Mouse (Mus musculus) hindbrain, embryonic 13.5 days (tissue): ENCODE results near the gene Nbeal2. TPM values are rescaled to one million over a fixed set of nuclear protein-coding genes. Genes with fewer than 3 reads are reported as not detected.

ENCODE experiments used
- ATAC-seq: fragments of 200-750 bp; cut with Nextera tagmentation; 2 replicates; pipeline ENCODE4 v1.8.0; 2017; ENCODE audit warnings: moderate TSS enrichment; ENCODE audit not compliant: low FRiP score
- H3K27ac ChIP-seq: fragments of 300-500 bp; sonication (generic); 2 replicates; pipeline ENCODE4 v1.5.1; 2015; ENCODE audit warnings: inconsistent platforms, mild to moderate bottlenecking, moderate library complexity
- H3K27me3 ChIP-seq: fragments of 300-500 bp; sonication (generic); 2 replicates; pipeline ENCODE4 v1.6.1; 2015; ENCODE audit warnings: mild to moderate bottlenecking, inconsistent platforms
- H3K36me3 ChIP-seq: fragments of 300-500 bp; sonication (generic); 2 replicates; pipeline ENCODE4 v1.6.1; 2015; ENCODE audit warnings: mild to moderate bottlenecking, inconsistent platforms
- H3K4me1 ChIP-seq: fragments of 300-500 bp; sonication (generic); replicated peaks from 2 replicates; pipeline ENCODE4 v1.6.1; 2015; ENCODE audit warnings: inconsistent platforms
- H3K4me2 ChIP-seq: fragments of 300-500 bp; sonication (generic); 2 replicates; pipeline ENCODE4 v1.6.1; 2015; ENCODE audit warnings: inconsistent platforms, mild to moderate bottlenecking, moderate library complexity
- H3K4me3 ChIP-seq: fragments of 300-500 bp; sonication (generic); 2 replicates; pipeline ENCODE4 v1.5.1; 2015; ENCODE audit warnings: mild to moderate bottlenecking, inconsistent platforms
- H3K9ac ChIP-seq: fragments of 300-500 bp; sonication (generic); 2 replicates; pipeline ENCODE4 v1.6.1; 2015; ENCODE audit warnings: mild to moderate bottlenecking, inconsistent platforms
- H3K9me3 ChIP-seq: fragments of 300-500 bp; sonication (generic); 2 replicates; pipeline ENCODE4 v1.6.1; 2016; ENCODE audit warnings: inconsistent platforms
- WGBS: fragments of 180-500 bp; shearing (Covaris S2); methylation state at CpG from one replicate; pipeline ENCODE4 v1.1.7; 2015; 5-methylcytosine and 5-hydroxymethylcytosine counted together
- polyA plus RNA-seq: library from polyadenylated mRNA; unstranded; fragments of >200 nt; fragmentation: Nextera tagmentation; extraction: Ambion mirVana; gene quantifications from 2 replicates; pipeline ENCODE4 v1.2.1, GENCODE M21; 2015

Gene Nbeal2
- polyA plus RNA-seq, 1 experiment from 2014 or later = 2.4 TPM

- peak overlapping the region; percentile 64 for H3K4me3 ChIP-seq
- no peaks in the 10 kb centered on the region for H3K36me3 ChIP-seq
- peak overlapping the region; percentile 80 for H3K9ac ChIP-seq
- H3K9me3 ChIP-seq = no peaks in the 10 kb centered on the region
- peak; percentile 1; the same call in 1 of the 2 replicates for ATAC-seq
- peaks cover 32% of the 10 kb centered on the region for H3K27me3 ChIP-seq
- H3K27ac ChIP-seq = peak overlapping the region; percentile 94
- H3K4me2 ChIP-seq = peak overlapping the region; percentile 73
- H3K4me1 ChIP-seq = peaks cover 61% of the 10 kb centered on the region
- 84% methylated on average over 10 of the region's 10 CpGs for WGBS
Measured at GRCm38 (mm10) chr9:110655651-110656007, 1.7 kb upstream of the Nbeal2 start.

DNA sequence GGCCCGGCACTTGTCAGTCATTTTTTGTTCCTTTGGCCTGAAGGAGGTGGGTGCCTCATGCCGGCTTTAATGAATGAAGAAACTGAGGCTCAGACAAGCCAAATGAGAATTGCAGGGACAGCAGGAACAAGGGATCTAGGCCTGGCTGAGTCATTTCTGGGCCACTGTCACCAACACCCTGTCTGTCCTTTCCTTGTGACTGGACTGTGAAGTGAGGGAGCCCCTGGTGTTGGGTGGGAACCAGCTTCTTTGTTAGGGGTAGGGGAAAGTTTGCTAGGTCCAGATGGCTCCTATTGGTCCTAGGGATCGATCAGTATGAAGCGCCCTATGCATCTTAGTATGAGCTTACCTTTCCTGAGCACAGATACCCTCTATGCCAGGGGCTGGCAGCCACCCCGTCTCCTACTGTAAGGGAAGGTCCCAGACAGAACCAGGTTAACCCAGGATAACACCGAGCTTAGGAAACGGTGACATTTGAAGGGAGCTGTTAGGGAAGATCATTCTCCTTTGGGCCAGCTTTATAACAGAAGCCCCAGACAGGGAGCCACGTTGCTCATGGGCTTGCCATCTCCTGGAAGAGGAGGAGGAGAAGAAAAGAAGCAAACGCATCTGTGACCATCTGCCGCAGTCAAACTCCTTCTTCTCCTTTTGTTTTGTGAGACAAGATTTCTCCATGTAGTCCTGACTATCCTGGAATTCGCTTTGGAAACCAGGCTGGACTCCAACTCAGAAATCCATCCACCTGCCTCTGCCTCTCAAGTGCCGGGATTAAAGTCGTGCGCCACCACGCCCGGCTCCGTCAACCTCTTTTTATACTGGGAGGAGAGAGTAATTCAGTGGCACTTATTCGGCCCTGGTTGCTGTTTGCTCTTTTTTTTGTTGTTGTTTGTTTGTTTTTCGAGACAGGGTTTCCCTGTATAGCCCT lies 1.0 kb upstream of the Nbeal2 start:
- 83% methylated on average over 19 of the region's 19 CpGs for WGBS
- Histone ChIP-seq H3K27ac (0 out of 2 replicates have a peak overlapping the region, but pooled peaks have one; percentile 5), H3K4me1 (peaks cover 68% of the 10 kb centered on the region), H3K27me3 (peaks cover 32% of the 10 kb centered on the region), H3K9me3 (no peaks in the 10 kb centered on the region), H3K4me3 (peak overlapping the region; percentile 69), H3K4me2 (peak overlapping the region; percentile 98), H3K36me3 (no peaks in the 10 kb centered on the region), H3K9ac (peak overlapping the region; percentile 77; the same call in 1 of the 2 replicates)
- no peak for ATAC-seq

DNA sequence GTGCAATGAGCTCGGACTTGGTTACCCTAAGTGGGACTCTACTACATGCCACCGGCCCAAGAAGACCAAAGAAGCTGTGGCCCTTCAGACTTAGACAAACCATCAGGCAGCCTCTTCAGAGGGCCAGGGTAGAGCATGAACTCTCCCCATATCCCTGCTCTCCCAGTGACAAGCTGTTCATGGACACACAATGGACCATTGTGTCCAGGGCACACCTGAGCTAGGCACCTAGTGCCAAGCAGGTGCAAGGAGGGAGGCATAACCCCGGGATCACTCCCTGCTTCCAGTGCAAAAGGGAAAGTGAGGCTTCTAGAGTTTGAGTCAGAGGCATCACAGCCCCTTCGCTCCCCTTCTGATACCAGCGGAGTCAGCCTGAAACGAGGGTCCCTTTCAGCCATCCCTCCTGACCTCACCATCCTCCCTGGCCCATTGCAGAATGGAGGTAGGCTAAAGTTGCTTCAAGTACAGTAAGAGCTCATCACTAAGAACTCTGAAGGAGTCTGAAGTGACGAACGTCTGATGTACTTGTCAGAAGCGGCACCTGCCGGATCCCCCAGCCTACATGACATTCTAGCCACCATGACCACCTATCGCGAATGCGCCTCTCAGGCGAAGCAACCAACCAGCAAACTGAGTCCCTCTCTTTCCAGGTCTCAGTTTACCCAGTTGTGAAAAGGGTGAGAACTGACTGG lies 852 bp downstream of the Nbeal2 start:
- Histone ChIP-seq H3K4me2 (peak overlapping the region; percentile 98), H3K4me3 (peak overlapping the region; percentile 69), H3K9ac (peak overlapping the region; percentile 77), H3K36me3 (no peaks in the 10 kb centered on the region), H3K9me3 (no peaks in the 10 kb centered on the region), H3K27me3 (peaks cover 32% of the 10 kb centered on the region), H3K27ac (no peak overlapping the region), H3K4me1 (peaks cover 70% of the 10 kb centered on the region)
- ATAC-seq = no peak
- WGBS = 24% methylated on average over 14 of the region's 14 CpGs

DNA sequence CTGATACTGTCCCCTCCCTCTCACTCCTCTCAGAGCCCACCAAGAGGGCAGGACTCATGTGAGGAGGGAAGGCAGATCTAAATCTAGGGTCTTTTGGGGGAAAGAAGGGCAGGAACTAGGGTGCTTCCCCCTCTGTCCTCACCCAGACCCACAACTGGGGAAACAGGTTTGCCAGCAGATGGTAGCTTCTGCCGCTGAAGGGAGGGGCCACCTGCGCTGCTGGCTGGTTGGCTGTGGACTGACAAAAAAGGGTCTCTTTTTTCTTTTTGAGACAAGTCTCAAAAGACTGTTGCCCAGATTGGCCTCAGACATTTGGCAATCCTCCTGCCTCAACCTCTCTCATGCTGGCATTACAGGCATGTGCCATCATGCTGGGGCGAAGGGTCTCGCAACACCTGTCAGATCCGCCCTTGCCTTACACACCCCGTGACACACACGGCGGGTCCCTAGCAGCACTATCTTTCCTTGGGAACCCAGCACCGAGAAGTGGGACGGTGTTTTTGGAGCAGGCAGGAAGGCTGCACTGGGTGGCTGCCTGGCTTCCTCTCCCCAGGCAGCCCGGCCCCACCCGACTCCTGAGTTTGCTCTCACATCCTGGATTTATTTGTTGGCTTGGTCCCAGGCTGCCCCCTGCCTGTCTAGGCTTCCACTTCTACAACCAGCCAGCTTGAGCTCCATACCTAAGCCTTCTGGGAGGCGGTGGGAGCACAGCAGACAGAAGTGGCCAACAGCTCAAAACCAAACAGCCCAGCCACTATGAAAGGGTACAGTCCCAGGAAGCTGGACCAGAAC lies 1.8 kb downstream of the Nbeal2 start:
- H3K9ac ChIP-seq = peak overlapping the region; percentile 46; the same call in 1 of the 2 replicates
- peaks cover 60% of the 10 kb centered on the region for H3K4me1 ChIP-seq
- no peaks in the 10 kb centered on the region for H3K9me3 ChIP-seq

GRCm38 (mm10) chr9:110649775-110650174 lies 4.2 kb downstream of the Nbeal2 start:
- Histone ChIP-seq H3K36me3 (no peaks in the 10 kb centered on the region), H3K4me1 (peaks cover 48% of the 10 kb centered on the region), H3K9me3 (no peaks in the 10 kb centered on the region), H3K4me3 (no peak overlapping the region), H3K9ac (no peak overlapping the region), H3K27ac (peak overlapping the region; percentile 63), H3K4me2 (no peak overlapping the region), H3K27me3 (peaks cover 32% of the 10 kb centered on the region)
- ATAC-seq = no peak

More for the DNA sequence above, 1.8 kb downstream of the Nbeal2 start:
- H3K4me2 ChIP-seq = peak overlapping the region; percentile 98
- no peak overlapping the region for H3K27ac ChIP-seq
- no peak for ATAC-seq
- no peak overlapping the region for H3K4me3 ChIP-seq
- 44% methylated on average over 13 of the region's 13 CpGs for WGBS
- H3K36me3 ChIP-seq = no peaks in the 10 kb centered on the region
- H3K27me3 ChIP-seq = peaks cover 32% of the 10 kb centered on the region

DNA sequence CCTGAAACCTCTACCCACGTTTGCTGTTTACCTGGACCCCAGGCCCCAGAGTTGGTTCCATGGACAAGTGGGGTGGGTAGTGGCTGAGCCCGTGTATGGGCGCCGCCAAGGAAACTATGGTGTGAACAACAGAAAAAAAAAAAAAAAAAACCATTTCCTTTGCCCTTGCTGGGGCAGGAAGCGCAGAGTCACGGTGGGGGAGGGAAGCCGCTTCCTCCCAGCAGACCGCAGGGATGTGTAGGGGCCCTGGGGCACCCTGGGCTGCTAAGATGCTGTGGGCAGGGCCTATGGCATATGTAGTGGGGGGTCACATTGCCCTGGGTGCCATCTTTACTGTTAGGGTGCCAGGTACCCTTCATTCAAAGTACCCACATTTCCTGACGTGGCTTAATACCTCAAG lies 8.7 kb downstream of the Nbeal2 start:
- H3K4me3 ChIP-seq = no peak overlapping the region
- H3K27me3 ChIP-seq = no peaks in the 10 kb centered on the region
- no peak for ATAC-seq
- H3K4me1 ChIP-seq = peaks cover 15% of the 10 kb centered on the region
- H3K36me3 ChIP-seq = no peaks in the 10 kb centered on the region
- H3K4me2 ChIP-seq = no peak overlapping the region
- no peaks in the 10 kb centered on the region for H3K9me3 ChIP-seq
- no peak overlapping the region for H3K27ac ChIP-seq
- H3K9ac ChIP-seq = no peak overlapping the region
- WGBS = 83% methylated on average over 9 of the region's 9 CpGs

DNA sequence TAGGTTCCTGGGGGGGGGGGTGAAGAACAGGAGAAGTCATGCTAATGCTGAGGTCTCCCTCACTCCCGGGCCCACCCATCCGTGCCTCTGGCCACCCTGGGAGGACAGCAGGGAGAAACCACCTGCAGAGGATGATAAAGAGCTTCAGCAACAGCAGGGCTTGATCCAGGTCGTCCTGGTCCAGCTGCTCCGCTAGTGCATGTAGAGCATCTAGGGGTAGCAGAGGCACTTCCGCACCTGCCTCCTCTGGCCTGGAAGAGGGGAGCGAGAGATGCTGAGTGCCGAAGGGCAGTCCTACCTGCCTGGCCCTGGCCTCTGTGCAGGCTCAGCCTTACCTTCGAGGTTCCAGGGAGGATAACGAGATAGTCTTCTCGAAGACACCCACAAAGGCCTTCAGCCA lies 9.7 kb downstream of the Nbeal2 start:
- Histone ChIP-seq H3K4me1 (peaks cover 6% of the 10 kb centered on the region), H3K9ac (no peak overlapping the region), H3K27ac (no peak overlapping the region), H3K4me2 (no peak overlapping the region), H3K27me3 (no peaks in the 10 kb centered on the region), H3K9me3 (no peaks in the 10 kb centered on the region), H3K4me3 (no peak overlapping the region), H3K36me3 (no peaks in the 10 kb centered on the region)
- WGBS = 88% methylated on average over 10 of the region's 10 CpGs
- no peak for ATAC-seq

DNA sequence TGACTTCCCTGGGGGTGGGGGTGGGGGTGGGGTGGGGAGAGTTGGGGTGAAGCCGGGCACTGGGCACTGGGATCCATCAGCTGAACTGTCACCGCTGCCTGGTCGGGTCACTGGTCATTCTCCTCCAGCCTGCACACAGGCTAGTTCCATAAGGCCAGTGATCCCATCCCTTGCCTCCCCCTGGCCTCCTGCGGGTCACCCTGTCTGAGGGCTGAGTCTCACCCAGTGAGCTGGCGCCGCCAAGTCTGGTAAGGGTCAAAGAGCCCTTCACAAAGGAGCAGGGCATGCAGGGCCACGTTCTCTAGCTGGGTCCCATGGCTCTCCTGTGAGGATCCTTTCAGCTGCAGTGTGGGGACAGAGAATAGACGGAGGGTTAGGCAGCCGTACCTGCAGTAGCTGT lies 10.2 kb downstream of the Nbeal2 start:
- ATAC-seq = no peak
- Histone ChIP-seq H3K9me3 (no peaks in the 10 kb centered on the region), H3K4me2 (no peak overlapping the region), H3K27ac (no peak overlapping the region), H3K4me1 (peaks cover 4% of the 10 kb centered on the region; the same call in 1 of the 2 replicates), H3K9ac (no peak overlapping the region), H3K27me3 (no peaks in the 10 kb centered on the region), H3K4me3 (no peak overlapping the region), H3K36me3 (no peaks in the 10 kb centered on the region)
- 82% methylated on average over 9 of the region's 9 CpGs for WGBS

DNA sequence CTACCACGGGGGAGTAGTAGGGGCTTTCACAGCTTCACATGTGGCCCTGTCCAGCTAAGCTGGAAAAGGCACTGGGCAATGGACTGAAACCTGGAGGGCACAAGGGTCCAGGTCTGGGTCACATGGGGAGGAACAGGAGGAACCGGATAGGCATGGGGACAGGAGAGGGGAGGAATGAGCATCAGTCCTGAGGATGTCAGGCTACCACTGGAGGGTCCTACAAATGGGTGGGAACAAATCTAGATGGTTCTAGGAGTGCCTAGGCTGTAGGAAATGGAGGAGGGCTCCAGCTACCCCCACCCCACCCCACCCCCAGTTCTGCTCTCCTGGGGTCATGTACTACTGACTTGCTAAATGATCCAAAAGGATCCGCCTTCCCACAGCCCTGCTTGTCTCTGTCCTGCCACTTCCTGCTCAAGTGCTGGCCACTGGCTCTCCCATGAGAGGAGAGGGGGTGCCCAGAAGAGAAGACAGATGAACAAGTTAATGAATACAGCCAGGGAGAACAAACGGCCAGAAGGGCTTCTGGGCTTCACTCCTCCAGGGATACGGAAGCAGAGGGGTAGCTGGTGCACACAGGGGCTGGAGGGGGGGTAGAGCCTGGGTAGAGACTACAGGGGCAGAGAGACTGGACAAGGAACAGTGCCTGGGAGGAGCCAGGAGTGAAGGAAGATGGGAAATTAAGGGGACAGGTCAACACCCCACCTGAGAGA lies 11.0 kb downstream of the Nbeal2 start:
- Histone ChIP-seq H3K4me1 (peaks cover 4% of the 10 kb centered on the region; the same call in 1 of the 2 replicates), H3K9me3 (no peaks in the 10 kb centered on the region), H3K27ac (no peak overlapping the region), H3K4me2 (no peak overlapping the region), H3K27me3 (no peaks in the 10 kb centered on the region), H3K4me3 (no peak overlapping the region), H3K36me3 (peaks cover 5% of the 10 kb centered on the region), H3K9ac (no peak overlapping the region)
- no peak for ATAC-seq
- WGBS = 53% methylated on average over 5 of the region's 5 CpGs

- Histone ChIP-seq H3K9ac (no peak overlapping the region), H3K36me3 (peaks cover 5% of the 10 kb centered on the region), H3K4me2 (no peak overlapping the region), H3K4me1 (peaks cover 4% of the 10 kb centered on the region; the same call in 1 of the 2 replicates), H3K27ac (no peak overlapping the region), H3K9me3 (no peaks in the 10 kb centered on the region), H3K4me3 (no peak overlapping the region), H3K27me3 (peaks cover 5% of the 10 kb centered on the region)
- ATAC-seq = no peak
- 95% methylated on average over 5 of the region's 5 CpGs for WGBS
Measured at GRCm38 (mm10) chr9:110641006-110641405, 13.0 kb downstream of the Nbeal2 start.

- ATAC-seq = no peak
- 80% methylated on average over 10 of the region's 10 CpGs for WGBS
- Histone ChIP-seq H3K4me2 (no peak overlapping the region), H3K27ac (no peak overlapping the region), H3K4me3 (no peak overlapping the region), H3K9ac (no peak overlapping the region), H3K4me1 (peaks cover 4% of the 10 kb centered on the region; the same call in 1 of the 2 replicates), H3K9me3 (no peaks in the 10 kb centered on the region), H3K36me3 (peaks cover 5% of the 10 kb centered on the region), H3K27me3 (peaks cover 25% of the 10 kb centered on the region)
Measured at GRCm38 (mm10) chr9:110638611-110639021, 15.3 kb downstream of the Nbeal2 start.
